Comparison of ENCODE assay signal across 8 mouse cellular contexts in genomic region chr4:155601997-155602456, GRCm38 (mm10). TPM values are rescaled to one million over a fixed set of nuclear protein-coding genes. Genes with fewer than 3 reads are reported as not detected.
A peak's percentile ranks its signal among the peaks of the same experiment; 100 is the strongest.
DNase-seq lines count a peak whose midpoint lies in the region; ATAC-seq and TF ChIP-seq lines count a peak whose summit lies in the region.

No protein-coding gene starts in this region.

- DNase-seq in testis, postnatal 14 days (ENCODE audit: low spot score), result no peak
- peak; percentile 40 for DNase-seq in liver, embryonic 11.5 days (ENCODE audit: low spot score)
- no peak for DNase-seq in thymus, postnatal 25 days
- no peak for DNase-seq in thymus, postnatal 36 days

- H3K27ac ChIP-seq in testis, adult 2 months (ENCODE audit: control insufficient read depth, insufficient read depth, low read depth, low read length), result peak overlapping the region; percentile 80; the same call in 1 of the 2 replicates
- peak overlapping the region; percentile 99 for H3K27ac ChIP-seq in liver, embryonic 11.5 days (ENCODE audit: low read depth, low read length)

- peaks cover 36% of the 10 kb centered on the region for H3K36me3 ChIP-seq in erythroblast, embryonic 14.5 days (ENCODE audit: control insufficient read depth)
- H3K36me3 ChIP-seq in testis, adult 2 months (ENCODE audit: control insufficient read depth, insufficient read depth, low read length), result no peaks in the 10 kb centered on the region
- H3K36me3 ChIP-seq in liver, embryonic 11.5 days (ENCODE audit: control insufficient read depth, insufficient read depth, low read length), result peaks cover 3% of the 10 kb centered on the region; the same call in 1 of the 2 replicates

- no peaks in the 10 kb centered on the region for H3K9me3 ChIP-seq in erythroblast, embryonic 14.5 days (ENCODE audit: control insufficient read depth, low read length)
- no peaks in the 10 kb centered on the region for H3K9me3 ChIP-seq in liver, embryonic 11.5 days (ENCODE audit: control insufficient read depth, low read length)

- peaks cover 67% of the 10 kb centered on the region for H3K4me1 ChIP-seq in erythroblast, embryonic 14.5 days (ENCODE audit: control insufficient read depth)
- H3K4me1 ChIP-seq in testis, adult 2 months (ENCODE audit: control insufficient read depth, insufficient read depth, low read length), result peaks cover 6% of the 10 kb centered on the region
- peaks cover 12% of the 10 kb centered on the region for H3K4me1 ChIP-seq in liver, embryonic 11.5 days (replicated peaks; ENCODE audit: control insufficient read depth, insufficient read depth, low read length)

- TF ChIP-seq CTCF in testis, adult 2 months (IDR thresholded peaks at IDR 0.05; ENCODE audit: control insufficient read depth, insufficient read depth, insufficient replicate concordance, low read depth, low read length), result no peak

- no peak for TF ChIP-seq POLR2A in testis, adult 2 months (IDR thresholded peaks at IDR 0.05; ENCODE audit: control insufficient read depth, low read depth, low read length)

- peak overlapping the region; percentile 84 for H3K4me2 ChIP-seq in liver, embryonic 11.5 days

- peak overlapping the region; percentile 97 for H3K4me3 ChIP-seq in erythroblast, embryonic 14.5 days (replicated peaks)
- peak overlapping the region; percentile 98 for H3K4me3 ChIP-seq in testis, adult 2 months (ENCODE audit: control insufficient read depth, low read depth, low read length)
- peak overlapping the region; percentile 90 for H3K4me3 ChIP-seq in liver, embryonic 11.5 days (ENCODE audit: low read depth, low read length)

- H3K27me3 ChIP-seq in erythroblast, embryonic 14.5 days (ENCODE audit: control insufficient read depth), result no peaks in the 10 kb centered on the region
- H3K27me3 ChIP-seq in testis, adult 2 months (ENCODE audit: control insufficient read depth, insufficient read depth, low read length), result no peaks in the 10 kb centered on the region
- no peaks in the 10 kb centered on the region for H3K27me3 ChIP-seq in liver, embryonic 11.5 days (replicated peaks; ENCODE audit: control insufficient read depth, insufficient read depth, low read length)

- H3K9ac ChIP-seq in liver, embryonic 11.5 days (ENCODE audit: low read depth, low read length), result peak overlapping the region; percentile 87

- WGBS in liver, embryonic 11.5 days, result 1% methylated on average over 27 of the region's 31 CpGs

- no peak for ATAC-seq in erythroblast, adult 5-6 weeks (replicated peaks; ENCODE audit: low FRiP score, poor library complexity, severe bottlenecking)
- ATAC-seq in liver, embryonic 11.5 days (replicated peaks; ENCODE audit: low FRiP score), result peak; percentile 46
- no peak for ATAC-seq in monocyte, adult 5-6 weeks (replicated peaks; ENCODE audit: insufficient number of reproducible peaks, low FRiP score, low TSS enrichment, poor library complexity, severe bottlenecking)

RNA-seq across cellular contexts. Expression of gene Slc35e2, which starts 0.8 kb away (rescaled TPM):
- polyA plus RNA-seq in erythroblast, embryonic 14.5 days (2012), result 0.09 and 0.12 TPM in 2 replicates
- total RNA-seq in erythroblast, adult 5-6 weeks (2015; ENCODE audit: low replicate concordance), result 10.4 and 13.8 TPM in 2 replicates
- 7.6 and 13.2 TPM in 2 replicates for total RNA-seq in erythroblast, adult 5-6 weeks (2017; ENCODE audit: low replicate concordance)
- polyA plus RNA-seq in testis, adult 2 months (2012; rRNA removed), result 3.2 and 3.5 TPM in 2 replicates
- 13.4 and 14.5 TPM in 2 replicates for polyA plus RNA-seq in liver, embryonic 11.5 days (2014; fragmentation: Nextera tagmentation; extraction: Ambion mirVana)
- 6.5 to 13.6 TPM (median 9.2 TPM) in 3 replicates for total RNA-seq in monocyte, adult 5-6 weeks (2017)

RNA-seq across cellular contexts. Expression of gene Cdk11b, which starts 22.6 kb away (rescaled TPM):
- 5.0 and 6.4 TPM in 2 replicates for polyA plus RNA-seq in erythroblast, embryonic 14.5 days (2012)
- total RNA-seq in erythroblast, adult 5-6 weeks (2015; ENCODE audit: low replicate concordance), result 23.0 and 24.8 TPM in 2 replicates
- 20.7 and 51.7 TPM in 2 replicates for total RNA-seq in erythroblast, adult 5-6 weeks (2017; ENCODE audit: low replicate concordance)
- polyA plus RNA-seq in testis, adult 2 months (2012; rRNA removed), result 23.6 and 29.9 TPM in 2 replicates
- polyA plus RNA-seq in liver, embryonic 11.5 days (2014; fragmentation: Nextera tagmentation; extraction: Ambion mirVana), result 57.9 and 64.9 TPM in 2 replicates
- total RNA-seq in monocyte, adult 5-6 weeks (2017), result 145 to 205 TPM (median 169 TPM) in 3 replicates

RNA-seq across cellular contexts. Expression of gene Nadk, which starts 39.8 kb away (rescaled TPM):
- polyA plus RNA-seq in erythroblast, embryonic 14.5 days (2012), result 1.0 and 1.9 TPM in 2 replicates
- 42.3 and 46.2 TPM in 2 replicates for total RNA-seq in erythroblast, adult 5-6 weeks (2015; ENCODE audit: low replicate concordance)
- total RNA-seq in erythroblast, adult 5-6 weeks (2017; ENCODE audit: low replicate concordance), result 27.5 and 27.6 TPM in 2 replicates
- polyA plus RNA-seq in testis, adult 2 months (2012; rRNA removed), result 43.1 and 48.9 TPM in 2 replicates
- 117 and 128 TPM in 2 replicates for polyA plus RNA-seq in liver, embryonic 11.5 days (2014; fragmentation: Nextera tagmentation; extraction: Ambion mirVana)
- total RNA-seq in monocyte, adult 5-6 weeks (2017), result 392 to 513 TPM (median 506 TPM) in 3 replicates

RNA-seq across cellular contexts. Expression of gene Gm10563, which starts 43.2 kb away (rescaled TPM):
- not detected in 2 replicates for polyA plus RNA-seq in erythroblast, embryonic 14.5 days (2012)
- total RNA-seq in erythroblast, adult 5-6 weeks (2015; ENCODE audit: low replicate concordance), result not detected in 2 replicates
- not detected in 2 replicates for total RNA-seq in erythroblast, adult 5-6 weeks (2017; ENCODE audit: low replicate concordance)
- polyA plus RNA-seq in testis, adult 2 months (2012; rRNA removed), result not detected in 2 replicates
- polyA plus RNA-seq in liver, embryonic 11.5 days (2014; fragmentation: Nextera tagmentation; extraction: Ambion mirVana), result not detected in 2 replicates
- not detected in 3 replicates for total RNA-seq in monocyte, adult 5-6 weeks (2017)

RNA-seq across cellular contexts. Expression of gene Mmp23, which starts 51.2 kb away (rescaled TPM):
- polyA plus RNA-seq in erythroblast, embryonic 14.5 days (2012), result not detected in 2 replicates
- 1.9 TPM in 1 of 2 replicates, not detected in the other for total RNA-seq in erythroblast, adult 5-6 weeks (2015; ENCODE audit: low replicate concordance)
- total RNA-seq in erythroblast, adult 5-6 weeks (2017; ENCODE audit: low replicate concordance), result not detected in 2 replicates
- 3.7 and 5.9 TPM in 2 replicates for polyA plus RNA-seq in testis, adult 2 months (2012; rRNA removed)
- polyA plus RNA-seq in liver, embryonic 11.5 days (2014; fragmentation: Nextera tagmentation; extraction: Ambion mirVana), result 13.6 and 13.7 TPM in 2 replicates
- total RNA-seq in monocyte, adult 5-6 weeks (2017), result not detected in 3 replicates

Comparison
In these comparisons a context has a peak if more than half of its experiments do, and no peak if none do; other contexts are left out.
1. RNA of gene Nadk, which starts 39.8 kb away (polyA plus RNA-seq): 117 to 128 TPM in liver, embryonic 11.5 days and 43.1 to 48.9 TPM in testis, adult 2 months; 1.0 to 1.9 TPM in erythroblast, embryonic 14.5 days; every median in the first group is over 10 times any median in the second.
2. Peak in every context shown above with its lines, with median percentiles within 50 percentile points of each other: H3K4me3 ChIP-seq.